Mouse (Mus musculus) lung, postnatal 0 days (tissue): Measurements from ENCODE around the gene Kat6b.

Source experiments
- CTCF ChIP-seq: IDR thresholded peaks from 2 replicates; pipeline ENCODE4 v1.5.1; 2016; ENCODE audit warnings: antibody characterized with exemption, mild to moderate bottlenecking
- EP300 ChIP-seq: IDR thresholded peaks from 2 replicates; pipeline ENCODE4 v1.6.1; 2016; ENCODE audit warnings: antibody characterized with exemption, mild to moderate bottlenecking, control low read depth

GRCm38 (mm10) chr14:21706759-21707571, 225.7 kb downstream of the Kat6b start:
- TF ChIP-seq CTCF (no peak), EP300 (peak; percentile 53)
